Mouse (Mus musculus) midbrain, embryonic 14.5 days (tissue): ENCODE results near the gene Sephs2. TPM values are rescaled to one million over a fixed set of nuclear protein-coding genes. Genes with fewer than 3 reads are reported as not detected.
A peak's percentile ranks its signal among the peaks of the same experiment; 100 is the strongest.

Source experiments
- ATAC-seq: fragments of 200-750 bp; cut with Nextera tagmentation; 2 replicates; pipeline ENCODE4 v1.8.0; 2017; ENCODE audit warnings: moderate number of reproducible peaks, moderate library complexity; ENCODE audit not compliant: low FRiP score, low TSS enrichment
- DNase-seq: peaks from one replicate; pipeline ENCODE4 v3.0.0-alpha.2; 2015
- H3K27ac ChIP-seq: fragments of 300-500 bp; sonication (generic); replicated peaks from 2 replicates; pipeline ENCODE4 v1.5.1; 2014; ENCODE audit warnings: mild to moderate bottlenecking, low read depth, low read length, moderate library complexity
- H3K27me3 ChIP-seq: fragments of 300-500 bp; sonication (generic); 2 replicates; pipeline ENCODE4 v1.6.1; 2014; ENCODE audit warnings: low read length, control low read depth, mixed read lengths; ENCODE audit not compliant: control insufficient read depth, insufficient read depth
- H3K36me3 ChIP-seq: fragments of 300-500 bp; sonication (generic); 2 replicates; pipeline ENCODE4 v1.6.1; 2014; ENCODE audit warnings: low read length, control low read depth; ENCODE audit not compliant: control insufficient read depth, insufficient read depth
- H3K4me1 ChIP-seq: fragments of 300-500 bp; sonication (generic); 2 replicates; pipeline ENCODE4 v1.6.1; 2014; ENCODE audit warnings: mild to moderate bottlenecking, antibody characterized with exemption, low read length, control low read depth; ENCODE audit not compliant: control insufficient read depth, insufficient read depth
- H3K4me2 ChIP-seq: fragments of 300-500 bp; sonication (generic); 2 replicates; pipeline ENCODE4 v1.6.1; 2014; ENCODE audit warnings: mild to moderate bottlenecking, low read length, moderate library complexity
- H3K4me3 ChIP-seq: fragments of 300-500 bp; sonication (generic); replicated peaks from 2 replicates; pipeline ENCODE4 v1.5.1; 2014; ENCODE audit warnings: low read depth, low read length
- H3K9ac ChIP-seq: fragments of 300-500 bp; sonication (generic); replicated peaks from 2 replicates; pipeline ENCODE4 v1.6.1; 2014; ENCODE audit warnings: mild to moderate bottlenecking, low read length, moderate library complexity
- H3K9me3 ChIP-seq: fragments of 300-500 bp; sonication (generic); 2 replicates; pipeline ENCODE4 v1.6.1; 2016; ENCODE audit warnings: low read length, control low read depth, mixed read lengths; ENCODE audit not compliant: control insufficient read depth
- WGBS: fragments of 180-500 bp; shearing (Covaris S2); extraction: QIAGEN DNeasy Blood & Tissue Kit; methylation state at CpG from one replicate; pipeline ENCODE4 v1.1.7; 2014; 5-methylcytosine and 5-hydroxymethylcytosine counted together
- polyA plus RNA-seq: library from polyadenylated mRNA; unstranded; fragments of >200 nt; fragmentation: Nextera tagmentation; extraction: Ambion mirVana; gene quantifications from 2 replicates; pipeline ENCODE4 v1.2.1, GENCODE M21; 2014

Gene Sephs2
- 77.6 and 78.4 TPM in 2 replicates for polyA plus RNA-seq

- Histone ChIP-seq H3K9ac (peak within 1 kb of the TSS; percentile 92), H3K4me1 (peaks cover 11% of the 10 kb centered on the region), H3K9me3 (no peaks in the 10 kb centered on the region), H3K4me2 (peak within 1 kb of the TSS; percentile 89), H3K4me3 (peak within 1 kb of the TSS; percentile 91), H3K27me3 (no peaks in the 10 kb centered on the region), H3K27ac (peak within 1 kb of the TSS; percentile 88), H3K36me3 (peaks cover 16% of the 10 kb centered on the region)
- 2% methylated on average over 39 of the region's 39 CpGs for WGBS
- peak; percentile 97 for DNase-seq
- peak; percentile 89 for ATAC-seq
Observed at GRCm38 (mm10) chr7:127273925-127274789, at the start of gene Sephs2. Gene Sephs2, minus strand, starts transcription at chr7:127274055.

- ATAC-seq = no peak
- WGBS = 39% methylated on average over 5 of the region's 5 CpGs
- Histone ChIP-seq H3K9ac (no peak overlapping the region), H3K4me3 (no peak overlapping the region), H3K4me2 (no peak overlapping the region), H3K27ac (no peak overlapping the region), H3K36me3 (no peaks in the 10 kb centered on the region), H3K27me3 (no peaks in the 10 kb centered on the region), H3K9me3 (no peaks in the 10 kb centered on the region), H3K4me1 (0 out of 2 replicates have a peak, but pooled peaks cover 4% of the 10 kb centered on the region)
- DNase-seq = peak; percentile 11
Observed at GRCm38 (mm10) chr7:127322085-127322484, 48.2 kb upstream of the Sephs2 start.

GRCm38 (mm10) chr7:127321106-127321505 is 47.3 kb upstream of the Sephs2 start:
- Histone ChIP-seq H3K27ac (no peak overlapping the region), H3K4me2 (no peak overlapping the region), H3K9me3 (no peaks in the 10 kb centered on the region), H3K27me3 (no peaks in the 10 kb centered on the region), H3K36me3 (no peaks in the 10 kb centered on the region), H3K4me3 (no peak overlapping the region), H3K4me1 (0 out of 2 replicates have a peak, but pooled peaks cover 3% of the 10 kb centered on the region), H3K9ac (no peak overlapping the region)
- WGBS = 70% methylated on average over 4 of the region's 4 CpGs
- no peak for ATAC-seq
- no peak for DNase-seq

- H3K4me3 ChIP-seq = no peak overlapping the region
- DNase-seq (no peak), ATAC-seq (no peak)
- no peaks in the 10 kb centered on the region for H3K9me3 ChIP-seq
- WGBS = 40% methylated on average over 8 of the region's 8 CpGs
- H3K36me3 ChIP-seq = no peaks in the 10 kb centered on the region
- H3K4me1 ChIP-seq = no peaks in the 10 kb centered on the region
- no peak overlapping the region for H3K9ac ChIP-seq
- H3K27ac ChIP-seq = no peak overlapping the region
- H3K4me2 ChIP-seq = no peak overlapping the region
- no peaks in the 10 kb centered on the region for H3K27me3 ChIP-seq
Observed at GRCm38 (mm10) chr7:127313912-127314311, 40.1 kb upstream of the Sephs2 start.

- Histone ChIP-seq H3K27ac (no peak overlapping the region), H3K9me3 (no peaks in the 10 kb centered on the region), H3K27me3 (no peaks in the 10 kb centered on the region), H3K4me3 (no peak overlapping the region), H3K36me3 (no peaks in the 10 kb centered on the region), H3K4me1 (no peaks in the 10 kb centered on the region), H3K9ac (no peak overlapping the region), H3K4me2 (no peak overlapping the region)
- WGBS = 75% methylated on average over 12 of the region's 12 CpGs
- no peak for ATAC-seq
- DNase-seq = no peak
Observed at GRCm38 (mm10) chr7:127309951-127310350, 36.1 kb upstream of the Sephs2 start.

- ATAC-seq (no peak), DNase-seq (peak; percentile 86)
- H3K27ac ChIP-seq = no peak overlapping the region
- no peaks in the 10 kb centered on the region for H3K27me3 ChIP-seq
- no peak overlapping the region for H3K4me2 ChIP-seq
- no peaks in the 10 kb centered on the region for H3K9me3 ChIP-seq
- H3K4me1 ChIP-seq = no peaks in the 10 kb centered on the region
- H3K9ac ChIP-seq = no peak overlapping the region
- no peak overlapping the region for H3K4me3 ChIP-seq
- no peaks in the 10 kb centered on the region for H3K36me3 ChIP-seq
- WGBS = 65% methylated on average over 4 of the region's 4 CpGs
Observed at GRCm38 (mm10) chr7:127308887-127309286, 35.0 kb upstream of the Sephs2 start.

- no peak overlapping the region for H3K4me2 ChIP-seq
- no peak for DNase-seq
- no peaks in the 10 kb centered on the region for H3K4me1 ChIP-seq
- H3K27me3 ChIP-seq = no peaks in the 10 kb centered on the region
- H3K9ac ChIP-seq = no peak overlapping the region
- WGBS = 80% methylated on average over 2 of the region's 2 CpGs
- H3K9me3 ChIP-seq = no peaks in the 10 kb centered on the region
- no peak overlapping the region for H3K4me3 ChIP-seq
- no peak for ATAC-seq
- H3K27ac ChIP-seq = no peak overlapping the region
- no peaks in the 10 kb centered on the region for H3K36me3 ChIP-seq
Observed at GRCm38 (mm10) chr7:127308431-127308830, 34.6 kb upstream of the Sephs2 start.

GRCm38 (mm10) chr7:127297586-127298193 is 23.8 kb upstream of the Sephs2 start:
- Histone ChIP-seq H3K9ac (no peak overlapping the region), H3K27me3 (no peaks in the 10 kb centered on the region), H3K4me1 (no peaks in the 10 kb centered on the region), H3K4me3 (no peak overlapping the region), H3K36me3 (no peaks in the 10 kb centered on the region), H3K4me2 (no peak overlapping the region), H3K9me3 (no peaks in the 10 kb centered on the region), H3K27ac (no peak overlapping the region)
- ATAC-seq = no peak
- WGBS = 96% methylated on average over 5 of the region's 5 CpGs
- DNase-seq = no peak
